Mouse (Mus musculus) hindbrain, embryonic 13.5 days (tissue): ENCODE measurements at regions not wholly inside any gene's neighbourhood (a gene's known extent, or its start where the extent isn't known, plus 50 kb on each side); places are given as distances from the start of the nearest gene placed in this dataset.
A peak's percentile ranks its signal among the peaks of the same experiment; 100 is the strongest.

ENCODE experiments used
- ATAC-seq: fragments of 200-750 bp; cut with Nextera tagmentation; 2 replicates; pipeline ENCODE4 v1.8.0; 2017; ENCODE audit warnings: moderate TSS enrichment; ENCODE audit not compliant: low FRiP score
- H3K27ac ChIP-seq: fragments of 300-500 bp; sonication (generic); 2 replicates; pipeline ENCODE4 v1.5.1; 2015; ENCODE audit warnings: inconsistent platforms, mild to moderate bottlenecking, moderate library complexity
- H3K27me3 ChIP-seq: fragments of 300-500 bp; sonication (generic); 2 replicates; pipeline ENCODE4 v1.6.1; 2015; ENCODE audit warnings: mild to moderate bottlenecking, inconsistent platforms
- H3K36me3 ChIP-seq: fragments of 300-500 bp; sonication (generic); 2 replicates; pipeline ENCODE4 v1.6.1; 2015; ENCODE audit warnings: mild to moderate bottlenecking, inconsistent platforms
- H3K4me1 ChIP-seq: fragments of 300-500 bp; sonication (generic); replicated peaks from 2 replicates; pipeline ENCODE4 v1.6.1; 2015; ENCODE audit warnings: inconsistent platforms
- H3K4me2 ChIP-seq: fragments of 300-500 bp; sonication (generic); 2 replicates; pipeline ENCODE4 v1.6.1; 2015; ENCODE audit warnings: inconsistent platforms, mild to moderate bottlenecking, moderate library complexity
- H3K4me3 ChIP-seq: fragments of 300-500 bp; sonication (generic); 2 replicates; pipeline ENCODE4 v1.5.1; 2015; ENCODE audit warnings: mild to moderate bottlenecking, inconsistent platforms
- H3K9ac ChIP-seq: fragments of 300-500 bp; sonication (generic); 2 replicates; pipeline ENCODE4 v1.6.1; 2015; ENCODE audit warnings: mild to moderate bottlenecking, inconsistent platforms
- H3K9me3 ChIP-seq: fragments of 300-500 bp; sonication (generic); 2 replicates; pipeline ENCODE4 v1.6.1; 2016; ENCODE audit warnings: inconsistent platforms
- WGBS: fragments of 180-500 bp; shearing (Covaris S2); methylation state at CpG from one replicate; pipeline ENCODE4 v1.1.7; 2015; 5-methylcytosine and 5-hydroxymethylcytosine counted together

- H3K36me3 ChIP-seq, result no peaks in the 10 kb centered on the region
- no peak overlapping the region for H3K27ac ChIP-seq
- 75% methylated on average over 2 of the region's 2 CpGs for WGBS
- no peak for ATAC-seq
- no peaks in the 10 kb centered on the region for H3K4me1 ChIP-seq
- no peaks in the 10 kb centered on the region for H3K9me3 ChIP-seq
- peaks cover 5% of the 10 kb centered on the region; the same call in 1 of the 2 replicates for H3K27me3 ChIP-seq
- H3K4me2 ChIP-seq, result no peak overlapping the region
- H3K4me3 ChIP-seq, result no peak overlapping the region
- H3K9ac ChIP-seq, result no peak overlapping the region
These were observed 123.8 kb upstream of the Egfl6 start for GRCm38 (mm10) chrX:166709306-166709705.

GRCm38 (mm10) chrX:166708106-166708505 lies 122.6 kb upstream of the Egfl6 start:
- Histone ChIP-seq H3K4me3 (no peak overlapping the region), H3K4me1 (no peaks in the 10 kb centered on the region), H3K36me3 (no peaks in the 10 kb centered on the region), H3K9ac (no peak overlapping the region), H3K9me3 (no peaks in the 10 kb centered on the region), H3K27me3 (0 out of 2 replicates have a peak, but pooled peaks cover 4% of the 10 kb centered on the region), H3K27ac (no peak overlapping the region), H3K4me2 (no peak overlapping the region)
- no peak for ATAC-seq
- WGBS, result 70% methylated on average over 1 of the region's 1 CpGs

- WGBS, result 59% methylated on average over 1 of the region's 1 CpGs
These were observed 121.5 kb upstream of the Egfl6 start for GRCm38 (mm10) chrX:166707029-166707428.

DNA sequence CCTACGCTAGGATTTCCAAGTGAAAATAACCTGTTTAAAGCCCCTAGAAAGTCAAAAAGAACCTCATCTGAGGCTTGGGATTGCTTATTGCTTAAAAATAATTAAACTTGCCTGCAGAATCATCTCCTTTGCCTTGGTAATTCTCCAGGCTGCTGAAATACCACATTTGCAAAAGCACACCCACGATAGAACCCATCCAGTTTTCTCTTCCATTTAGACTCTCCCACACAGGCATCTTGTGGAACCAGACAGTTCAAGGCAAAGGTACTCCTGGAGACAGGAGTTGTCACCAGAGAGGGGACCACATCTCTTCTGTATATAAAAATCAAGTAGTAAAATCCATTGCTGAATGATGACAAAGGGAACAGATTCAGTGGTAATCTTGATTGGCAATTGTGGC lies 118.8 kb upstream of the Egfl6 start:
- H3K27me3 ChIP-seq, result peaks cover 10% of the 10 kb centered on the region; the same call in 1 of the 2 replicates
- no peak overlapping the region for H3K4me3 ChIP-seq
- WGBS, result 94% methylated on average over 2 of the region's 2 CpGs
- ATAC-seq, result no peak
- no peaks in the 10 kb centered on the region for H3K9me3 ChIP-seq
- H3K9ac ChIP-seq, result no peak overlapping the region
- no peak overlapping the region for H3K4me2 ChIP-seq
- no peaks in the 10 kb centered on the region for H3K36me3 ChIP-seq
- no peaks in the 10 kb centered on the region for H3K4me1 ChIP-seq
- no peak overlapping the region for H3K27ac ChIP-seq

More at GRCm38 (mm10) chrX:166707029-166707428, 121.5 kb upstream of the Egfl6 start:
- Histone ChIP-seq H3K27ac (no peak overlapping the region), H3K9me3 (no peaks in the 10 kb centered on the region), H3K36me3 (no peaks in the 10 kb centered on the region), H3K9ac (no peak overlapping the region), H3K27me3 (0 out of 2 replicates have a peak, but pooled peaks cover 4% of the 10 kb centered on the region), H3K4me1 (no peaks in the 10 kb centered on the region), H3K4me3 (no peak overlapping the region), H3K4me2 (no peak overlapping the region)
- ATAC-seq, result no peak

GRCm38 (mm10) chrX:166694219-166694618 lies 108.7 kb upstream of the Egfl6 start:
- Histone ChIP-seq H3K9ac (no peak overlapping the region), H3K27me3 (no peaks in the 10 kb centered on the region), H3K36me3 (no peaks in the 10 kb centered on the region), H3K4me3 (no peak overlapping the region), H3K4me2 (no peak overlapping the region), H3K4me1 (no peaks in the 10 kb centered on the region), H3K9me3 (no peaks in the 10 kb centered on the region), H3K27ac (no peak overlapping the region)
- WGBS, result 81% methylated on average over 3 of the region's 3 CpGs
- no peak for ATAC-seq

DNA sequence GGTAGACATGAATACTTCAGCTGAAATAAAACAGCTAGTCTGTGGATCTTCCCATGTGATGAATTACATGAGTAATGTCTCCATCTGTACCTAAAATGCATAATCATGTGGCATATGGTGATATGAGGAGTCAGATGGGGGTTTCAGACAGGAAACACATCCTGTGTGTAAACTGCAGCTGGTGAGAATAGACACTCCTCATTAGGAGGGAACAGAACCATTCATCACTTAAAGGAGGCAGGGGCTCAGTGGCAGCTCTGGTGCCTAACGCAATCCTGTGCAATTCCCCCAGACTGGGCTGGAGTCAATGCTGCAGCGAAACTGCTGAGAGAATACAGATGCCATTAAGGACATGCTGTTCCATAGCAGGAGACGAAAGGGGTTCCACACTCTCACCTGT lies 103.3 kb upstream of the Egfl6 start:
- 59% methylated on average over 3 of the region's 3 CpGs for WGBS
- Histone ChIP-seq H3K4me1 (no peaks in the 10 kb centered on the region), H3K27ac (no peak overlapping the region), H3K4me3 (no peak overlapping the region), H3K4me2 (no peak overlapping the region), H3K27me3 (peaks cover 6% of the 10 kb centered on the region; the same call in 1 of the 2 replicates), H3K9ac (no peak overlapping the region), H3K9me3 (no peaks in the 10 kb centered on the region), H3K36me3 (no peaks in the 10 kb centered on the region)
- peak; percentile 71; the same call in 1 of the 2 replicates for ATAC-seq

- Histone ChIP-seq H3K9me3 (no peaks in the 10 kb centered on the region), H3K9ac (no peak overlapping the region), H3K27me3 (peaks cover 15% of the 10 kb centered on the region; the same call in 1 of the 2 replicates), H3K4me3 (no peak overlapping the region), H3K27ac (no peak overlapping the region), H3K4me2 (no peak overlapping the region), H3K36me3 (no peaks in the 10 kb centered on the region), H3K4me1 (no peaks in the 10 kb centered on the region)
- 83% methylated on average over 3 of the region's 3 CpGs for WGBS
- no peak for ATAC-seq
These were observed 87.9 kb upstream of the Egfl6 start for GRCm38 (mm10) chrX:166673404-166673803.

GRCm38 (mm10) chrX:166672617-166673016 lies 87.1 kb upstream of the Egfl6 start:
- Histone ChIP-seq H3K9me3 (no peaks in the 10 kb centered on the region), H3K4me1 (no peaks in the 10 kb centered on the region), H3K4me3 (no peak overlapping the region), H3K9ac (no peak overlapping the region), H3K27me3 (peaks cover 13% of the 10 kb centered on the region), H3K36me3 (no peaks in the 10 kb centered on the region), H3K4me2 (no peak overlapping the region), H3K27ac (no peak overlapping the region)
- 88% methylated on average over 1 of the region's 1 CpGs for WGBS
- no peak for ATAC-seq

GRCm38 (mm10) chrX:166671853-166672252 lies 86.3 kb upstream of the Egfl6 start:
- Histone ChIP-seq H3K36me3 (no peaks in the 10 kb centered on the region), H3K9me3 (no peaks in the 10 kb centered on the region), H3K9ac (no peak overlapping the region), H3K4me3 (no peak overlapping the region), H3K4me2 (no peak overlapping the region), H3K4me1 (no peaks in the 10 kb centered on the region), H3K27me3 (peaks cover 18% of the 10 kb centered on the region), H3K27ac (no peak overlapping the region)
- ATAC-seq, result no peak
- over 99% methylated on average over 4 of the region's 4 CpGs for WGBS

DNA sequence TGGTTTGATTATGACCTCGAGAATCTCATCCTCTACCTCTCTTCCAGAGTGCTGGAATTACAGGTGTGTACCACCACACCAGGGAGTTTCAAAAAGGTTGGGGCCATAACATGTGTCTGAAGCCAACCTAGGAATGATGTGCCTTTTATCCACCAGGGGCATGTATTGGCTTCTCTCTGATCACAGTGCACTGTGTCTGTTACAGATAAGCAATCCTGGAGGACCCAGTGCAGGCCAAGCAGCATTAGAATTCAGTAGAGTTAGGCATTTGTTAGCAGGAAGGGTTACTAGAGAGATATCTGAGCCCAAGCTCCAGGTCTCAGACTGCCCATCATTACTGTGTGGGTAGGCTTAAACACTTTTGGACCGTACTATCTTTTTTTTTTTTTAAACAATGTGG lies 80.8 kb upstream of the Egfl6 start:
- no peak overlapping the region for H3K4me3 ChIP-seq
- peaks cover 6% of the 10 kb centered on the region; the same call in 1 of the 2 replicates for H3K4me1 ChIP-seq
- no peaks in the 10 kb centered on the region for H3K36me3 ChIP-seq
- no peak overlapping the region for H3K9ac ChIP-seq
- H3K27ac ChIP-seq, result no peak overlapping the region
- WGBS, result 79% methylated on average over 2 of the region's 2 CpGs
- H3K4me2 ChIP-seq, result no peak overlapping the region
- ATAC-seq, result no peak
- H3K27me3 ChIP-seq, result peaks cover 28% of the 10 kb centered on the region
- no peaks in the 10 kb centered on the region for H3K9me3 ChIP-seq

- WGBS, result 21% methylated on average over 6 of the region's 6 CpGs
- Histone ChIP-seq H3K4me1 (peaks cover 6% of the 10 kb centered on the region; the same call in 1 of the 2 replicates), H3K9ac (no peak overlapping the region), H3K4me3 (no peak overlapping the region), H3K4me2 (no peak overlapping the region), H3K27ac (peak overlapping the region; percentile 88), H3K36me3 (no peaks in the 10 kb centered on the region), H3K27me3 (peaks cover 25% of the 10 kb centered on the region; the same call in 1 of the 2 replicates), H3K9me3 (no peaks in the 10 kb centered on the region)
- peak; percentile 71 for ATAC-seq
These were observed 76.3 kb upstream of the Egfl6 start for GRCm38 (mm10) chrX:166661808-166662207.

DNA sequence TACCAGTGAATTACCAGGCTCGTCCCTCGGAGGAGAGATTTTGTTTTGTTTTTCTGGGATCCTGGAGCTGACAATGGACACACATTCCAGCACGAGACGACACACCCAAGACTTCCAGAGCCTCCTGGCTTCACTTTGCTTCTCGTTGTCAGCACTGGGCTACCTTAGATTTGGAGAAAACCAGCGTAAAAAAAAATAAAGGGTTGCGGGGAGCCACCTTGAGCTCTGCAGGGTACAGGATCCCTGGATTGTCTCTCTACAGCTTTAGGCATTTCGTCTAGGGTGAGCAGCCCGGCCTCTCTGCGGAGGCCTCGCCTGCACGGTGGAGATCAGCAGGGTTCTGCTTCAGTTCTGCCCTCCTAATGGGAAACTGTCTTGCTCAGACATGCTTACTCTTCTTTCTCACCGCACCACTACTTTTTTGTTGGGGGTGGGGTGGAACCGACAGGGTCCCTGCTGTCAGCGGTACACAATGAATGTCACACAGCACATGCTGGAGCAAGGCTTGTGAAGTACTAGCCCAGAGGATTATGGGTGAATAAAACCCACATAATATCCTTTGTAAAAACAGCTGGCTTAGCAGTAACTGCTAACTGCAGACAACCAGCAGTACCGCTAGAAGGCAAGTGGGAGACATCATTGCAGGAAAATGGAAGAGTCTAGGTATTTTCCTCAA lies 75.7 kb upstream of the Egfl6 start:
- peak overlapping the region; percentile 88 for H3K27ac ChIP-seq
- H3K36me3 ChIP-seq, result no peaks in the 10 kb centered on the region
- 14% methylated on average over 16 of the region's 16 CpGs for WGBS
- H3K4me3 ChIP-seq, result peak overlapping the region; percentile 15; the same call in 1 of the 2 replicates
- H3K4me1 ChIP-seq, result peaks cover 6% of the 10 kb centered on the region; the same call in 1 of the 2 replicates
- peak overlapping the region; percentile 42 for H3K4me2 ChIP-seq
- peaks cover 21% of the 10 kb centered on the region; the same call in 1 of the 2 replicates for H3K27me3 ChIP-seq
- ATAC-seq, result peak; percentile 93
- peak overlapping the region; percentile 51; the same call in 1 of the 2 replicates for H3K9ac ChIP-seq
- H3K9me3 ChIP-seq, result no peaks in the 10 kb centered on the region

- H3K4me2 ChIP-seq, result no peak overlapping the region
- H3K27me3 ChIP-seq, result peaks cover 18% of the 10 kb centered on the region; the same call in 1 of the 2 replicates
- no peaks in the 10 kb centered on the region for H3K9me3 ChIP-seq
- H3K4me3 ChIP-seq, result no peak overlapping the region
- no peaks in the 10 kb centered on the region for H3K36me3 ChIP-seq
- peak overlapping the region; percentile 88 for H3K27ac ChIP-seq
- H3K4me1 ChIP-seq, result peaks cover 6% of the 10 kb centered on the region; the same call in 1 of the 2 replicates
- peak; percentile 37 for ATAC-seq
- 31% methylated on average over 6 of the region's 6 CpGs for WGBS
- H3K9ac ChIP-seq, result no peak overlapping the region
These were observed 75.2 kb upstream of the Egfl6 start for GRCm38 (mm10) chrX:166660715-166661042.
